8 mouse cellular contexts compared by ENCODE assay signal in the genomic region with DNA sequence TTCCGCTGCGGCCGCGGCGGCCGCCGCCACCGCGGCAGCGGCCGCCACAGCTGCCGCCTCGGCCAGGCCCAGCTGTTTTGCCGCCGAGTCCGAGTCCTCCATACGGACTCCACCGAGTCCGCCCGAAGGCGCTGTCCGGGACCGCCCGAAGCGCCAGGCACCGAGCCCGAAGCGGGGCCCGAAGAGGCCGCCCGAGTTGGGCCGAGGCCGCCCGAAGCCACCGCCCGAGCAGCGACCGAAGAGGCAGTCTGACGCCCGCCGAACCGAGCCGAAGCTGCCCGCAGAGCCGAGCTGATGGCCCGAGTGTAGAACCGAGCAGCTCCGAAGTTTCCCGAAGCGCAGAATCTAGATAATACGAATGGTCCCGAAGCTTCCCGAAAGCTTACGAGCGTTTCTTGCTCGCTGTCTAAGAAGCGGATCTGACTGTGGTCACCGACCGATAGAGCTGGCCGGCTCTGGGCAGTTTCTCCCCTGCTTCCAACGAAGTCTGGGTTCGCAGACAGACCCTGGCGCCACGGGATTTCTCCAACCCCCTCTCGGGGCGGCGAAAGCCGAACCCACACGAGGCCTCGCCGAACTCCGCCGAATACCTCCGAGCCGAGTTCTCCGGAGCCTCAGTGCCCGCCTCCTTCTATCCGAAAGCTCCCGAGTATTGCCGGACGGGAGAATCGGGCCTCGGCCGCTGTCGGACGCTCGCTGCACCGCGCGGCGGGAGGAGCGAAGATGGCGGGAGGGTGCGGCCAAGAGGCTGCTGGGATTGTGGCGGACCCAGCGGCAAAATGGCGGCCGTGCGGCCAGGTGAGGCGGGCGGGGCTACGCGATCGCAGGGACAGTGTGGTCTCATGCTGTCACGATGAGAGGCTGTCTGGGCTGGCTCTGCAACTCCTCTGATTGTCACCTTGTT. TPM values are rescaled to one million over a fixed set of nuclear protein-coding genes. Genes with fewer than 3 reads are reported as not detected.
DNase-seq lines count a peak whose midpoint lies in the region; ATAC-seq and TF ChIP-seq lines count a peak whose summit lies in the region.

Deaf1 (minus strand) TSS at position 222 of the 904 bp plus-strand sequence.
Tmem80 (plus strand) TSS at position 271 of the 904 bp plus-strand sequence.

- peak within 1 kb of the TSS; percentile 95 for H3K4me2 ChIP-seq in heart, embryonic 15.5 days
- peak within 1 kb of the TSS; percentile 82 for H3K4me2 ChIP-seq in liver, embryonic 14.5 days (ENCODE audit: low read depth)
- H3K4me2 ChIP-seq in neural tube, embryonic 11.5 days (ENCODE audit: low read depth) = peak within 1 kb of the TSS; percentile 99
- peak within 1 kb of the TSS; percentile 97 for H3K4me2 ChIP-seq in stomach, postnatal 0 days (replicated peaks; ENCODE audit: low read depth)

- TF ChIP-seq EP300 in liver, embryonic 14.5 days (IDR thresholded peaks at IDR 0.05; ENCODE audit: low read depth) = no peak
- no peak for TF ChIP-seq EP300 in stomach, postnatal 0 days (optimal IDR thresholded peaks at IDR 0.05)

- no peaks in the 10 kb centered on the region for H3K9me3 ChIP-seq in forebrain, embryonic 10.5 days
- H3K9me3 ChIP-seq in heart, embryonic 15.5 days (replicated peaks) = no peaks in the 10 kb centered on the region
- no peaks in the 10 kb centered on the region for H3K9me3 ChIP-seq in liver, embryonic 14.5 days (ENCODE audit: control insufficient read depth, low read length)
- no peaks in the 10 kb centered on the region for H3K9me3 ChIP-seq in neural tube, embryonic 11.5 days (ENCODE audit: control insufficient read depth, low read length)
- H3K9me3 ChIP-seq in stomach, postnatal 0 days (ENCODE audit: control insufficient read depth, low read length) = no peaks in the 10 kb centered on the region

- peak; percentile 89 for ATAC-seq in CD4-positive, CD25-positive, alpha-beta regulatory T cell, adult 4 months
- peak; percentile 95 for ATAC-seq in heart, embryonic 15.5 days (replicated peaks; ENCODE audit: insufficient number of reproducible peaks, insufficient read depth, low FRiP score, low read depth)
- peak; percentile 91 for ATAC-seq in liver, embryonic 14.5 days (ENCODE audit: insufficient read depth)
- ATAC-seq in neural tube, embryonic 11.5 days (ENCODE audit: insufficient read depth, low FRiP score, low TSS enrichment) = peak; percentile 93
- ATAC-seq in stomach, postnatal 0 days (ENCODE audit: low FRiP score, low TSS enrichment) = peak; percentile 95

- H3K27me3 ChIP-seq in forebrain, embryonic 10.5 days (ENCODE audit: poor library complexity, severe bottlenecking) = no peaks in the 10 kb centered on the region
- H3K27me3 ChIP-seq in heart, embryonic 15.5 days = no peaks in the 10 kb centered on the region
- no peaks in the 10 kb centered on the region for H3K27me3 ChIP-seq in liver, embryonic 14.5 days (ENCODE audit: control insufficient read depth, insufficient read depth, low read length)
- H3K27me3 ChIP-seq in neural tube, embryonic 11.5 days (ENCODE audit: control insufficient read depth, insufficient read depth, low read length) = no peaks in the 10 kb centered on the region
- no peaks in the 10 kb centered on the region for H3K27me3 ChIP-seq in stomach, postnatal 0 days (ENCODE audit: control insufficient read depth, insufficient read depth, low read length)

- WGBS in forebrain, embryonic 10.5 days = under 1% methylated on average over 104 of the region's 105 CpGs
- under 1% methylated on average over 102 of the region's 105 CpGs for WGBS in heart, embryonic 15.5 days
- WGBS in liver, embryonic 14.5 days (ENCODE audit: insufficient replicate concordance) = under 1% methylated on average over 105 of the region's 105 CpGs
- under 1% methylated on average over 105 of the region's 105 CpGs for WGBS in neural tube, embryonic 11.5 days
- under 1% methylated on average over 96 of the region's 105 CpGs for WGBS in stomach, postnatal 0 days

- H3K9ac ChIP-seq in heart, embryonic 15.5 days = peak within 1 kb of the TSS; percentile 88
- peak within 1 kb of the TSS; percentile 91 for H3K9ac ChIP-seq in liver, embryonic 14.5 days (replicated peaks)
- H3K9ac ChIP-seq in neural tube, embryonic 11.5 days (ENCODE audit: low read length) = peak within 1 kb of the TSS; percentile 96
- peak within 1 kb of the TSS; percentile 92 for H3K9ac ChIP-seq in stomach, postnatal 0 days (ENCODE audit: low read length)

- peak within 1 kb of the TSS; percentile 77 for H3K4me3 ChIP-seq in forebrain, embryonic 10.5 days
- H3K4me3 ChIP-seq in heart, embryonic 15.5 days = peak within 1 kb of the TSS; percentile 62
- peak within 1 kb of the TSS; percentile 77 to 91 for H3K4me3 ChIP-seq in liver, embryonic 14.5 days (ENCODE audit: insufficient read depth in 1 of 2, low read depth in 2 of 2, low read length in 2 of 2)
- peak within 1 kb of the TSS; percentile 63 for H3K4me3 ChIP-seq in neural tube, embryonic 11.5 days (ENCODE audit: low read depth, low read length)
- H3K4me3 ChIP-seq in stomach, postnatal 0 days (ENCODE audit: low read depth, low read length) = peak within 1 kb of the TSS; percentile 63

- peaks cover 29% of the 10 kb centered on the region for H3K36me3 ChIP-seq in forebrain, embryonic 10.5 days (replicated peaks)
- peaks cover 11% of the 10 kb centered on the region for H3K36me3 ChIP-seq in heart, embryonic 15.5 days
- peaks cover 8% of the 10 kb centered on the region for H3K36me3 ChIP-seq in liver, embryonic 14.5 days (replicated peaks; ENCODE audit: control insufficient read depth, insufficient read depth, low read depth)
- no peaks in the 10 kb centered on the region for H3K36me3 ChIP-seq in neural tube, embryonic 11.5 days (ENCODE audit: control insufficient read depth, insufficient read depth, low read length)
- H3K36me3 ChIP-seq in stomach, postnatal 0 days (ENCODE audit: control insufficient read depth, insufficient read depth, low read length) = peaks cover 2% of the 10 kb centered on the region; the same call in 1 of the 2 replicates

- peak within 1 kb of the TSS; percentile 99 for H3K27ac ChIP-seq in forebrain, embryonic 10.5 days
- peak within 1 kb of the TSS; percentile 92 for H3K27ac ChIP-seq in heart, embryonic 15.5 days
- H3K27ac ChIP-seq in liver, embryonic 14.5 days = peak within 1 kb of the TSS; percentile 89
- peak within 1 kb of the TSS; percentile 99 for H3K27ac ChIP-seq in neural tube, embryonic 11.5 days (ENCODE audit: low read depth, low read length)
- H3K27ac ChIP-seq in stomach, postnatal 0 days (replicated peaks) = peak within 1 kb of the TSS; percentile 99

- peaks cover 45% of the 10 kb centered on the region for H3K4me1 ChIP-seq in forebrain, embryonic 10.5 days
- H3K4me1 ChIP-seq in heart, embryonic 15.5 days (replicated peaks) = peaks cover 24% of the 10 kb centered on the region
- H3K4me1 ChIP-seq in liver, embryonic 14.5 days (replicated peaks; ENCODE audit: control insufficient read depth in 2 of 2, insufficient read depth in 2 of 2, low read length in 1 of 2) = peaks cover 19 to 23% of the 10 kb centered on the region in 2 experiments
- H3K4me1 ChIP-seq in neural tube, embryonic 11.5 days (ENCODE audit: control insufficient read depth, insufficient read depth, low read length) = peaks cover 19% of the 10 kb centered on the region
- peaks cover 9% of the 10 kb centered on the region for H3K4me1 ChIP-seq in stomach, postnatal 0 days (replicated peaks; ENCODE audit: control insufficient read depth, insufficient read depth)

- DNase-seq in c-Kit-positive CD71-negative TER-119-negative erythroid progenitor cells, embryonic 14.5 days (ENCODE audit: low read depth) = peak; percentile 93
- peak; percentile 98 for DNase-seq in forebrain, embryonic 10.5 days (ENCODE audit: extremely low spot score, low spot score)
- DNase-seq in kidney, postnatal 25 days = peak; percentile 99 to 100
- peak; percentile 94 to 95 (median 94) for DNase-seq in liver, embryonic 14.5 days (ENCODE audit: low read depth in 3 of 3, low spot score in 3 of 3)
- peak; percentile 99 for DNase-seq in neural tube, embryonic 11.5 days (ENCODE audit: low spot score)
- DNase-seq in stomach, postnatal 0 days (ENCODE audit: low spot score) = peak; percentile 99

- TF ChIP-seq CTCF in liver, embryonic 14.5 days (IDR thresholded peaks at IDR 0.05; ENCODE audit: low read depth) = no peak
- TF ChIP-seq CTCF in stomach, postnatal 0 days (IDR thresholded peaks at IDR 0.05; ENCODE audit: low read depth) = no peak; the same call in 1 of the 2 replicates

RNA-seq across cellular contexts. Expression of gene Deaf1, which starts in this region (rescaled TPM):
- polyA plus RNA-seq in CD4-positive, CD25-positive, alpha-beta regulatory T cell, adult 4 months (2017; shearing (Covaris generic)) = 10 to 100 TPM; 24.5 to 29.1 TPM
- 59.2 and 59.3 TPM in 2 replicates for polyA plus RNA-seq in forebrain, embryonic 10.5 days (2016; fragmentation: Nextera tagmentation; extraction: Ambion mirVana)
- polyA plus RNA-seq in heart, embryonic 15.5 days (2015; fragmentation: Nextera tagmentation; extraction: Ambion mirVana) = 29.4 and 42.1 TPM in 2 replicates
- polyA plus RNA-seq in liver, embryonic 14.5 days (2012; rRNA removed) = 6.9 and 7.8 TPM in 2 replicates
- 11.1 and 13.6 TPM in 2 replicates for polyA plus RNA-seq in liver, embryonic 14.5 days (2014; fragmentation: Nextera tagmentation; extraction: Ambion mirVana)
- 72.3 and 90.1 TPM in 2 replicates for polyA plus RNA-seq in neural tube, embryonic 11.5 days (2014; fragmentation: Nextera tagmentation; extraction: Ambion mirVana)
- polyA plus RNA-seq in stomach, postnatal 0 days (2015; fragmentation: Nextera tagmentation; extraction: Ambion mirVana) = 37.6 and 40.1 TPM in 2 replicates

RNA-seq across cellular contexts. Expression of gene Tmem80, which starts in this region (rescaled TPM):
- 10 to 100 TPM; 28.5 to 52.5 TPM for polyA plus RNA-seq in CD4-positive, CD25-positive, alpha-beta regulatory T cell, adult 4 months (2017; shearing (Covaris generic))
- 48.2 and 51.0 TPM in 2 replicates for polyA plus RNA-seq in forebrain, embryonic 10.5 days (2016; fragmentation: Nextera tagmentation; extraction: Ambion mirVana)
- 29.3 and 35.6 TPM in 2 replicates for polyA plus RNA-seq in heart, embryonic 15.5 days (2015; fragmentation: Nextera tagmentation; extraction: Ambion mirVana)
- polyA plus RNA-seq in liver, embryonic 14.5 days (2012; rRNA removed) = 10.7 and 13.6 TPM in 2 replicates
- 11.3 and 13.0 TPM in 2 replicates for polyA plus RNA-seq in liver, embryonic 14.5 days (2014; fragmentation: Nextera tagmentation; extraction: Ambion mirVana)
- polyA plus RNA-seq in neural tube, embryonic 11.5 days (2014; fragmentation: Nextera tagmentation; extraction: Ambion mirVana) = 29.3 and 32.6 TPM in 2 replicates
- polyA plus RNA-seq in stomach, postnatal 0 days (2015; fragmentation: Nextera tagmentation; extraction: Ambion mirVana) = 18.6 and 19.7 TPM in 2 replicates

Comparison
In these comparisons a context has a peak if more than half of its experiments do, and no peak if none do; other contexts are left out.
1. Peak in every context shown above with its lines: DNase-seq, ATAC-seq, H3K4me3 ChIP-seq and H3K27ac ChIP-seq.